9 mouse cellular contexts compared by ENCODE assay signal in the genomic region with DNA sequence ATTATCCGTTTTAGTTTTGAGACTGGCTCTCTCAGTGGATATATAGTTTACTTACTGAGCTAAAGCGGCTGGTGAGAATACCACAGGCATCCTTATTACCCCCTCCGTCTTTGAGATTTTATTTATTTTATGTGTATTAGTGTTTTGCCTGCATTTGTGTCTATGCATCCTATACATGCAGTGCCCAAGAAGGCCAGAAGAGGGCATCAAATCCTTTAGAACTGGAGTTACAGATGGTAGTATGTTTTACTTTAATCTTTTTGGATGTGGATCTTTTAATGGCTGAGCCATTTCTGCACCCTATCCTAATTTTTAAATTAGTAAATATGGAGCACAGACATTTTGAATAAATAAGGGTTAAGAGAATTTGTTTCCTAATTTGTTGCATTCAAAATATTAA.
A peak's percentile ranks its signal among the peaks of the same experiment; 100 is the strongest.
DNase-seq lines count a peak whose midpoint lies in the region; ATAC-seq and TF ChIP-seq lines count a peak whose summit lies in the region.
"Had no signal": no experiment of that assay in that cellular context is flagged by ENCODE, and none has a peak within 500 bp of the region (broad histone marks: within the 10 kb centered on the region; RNA-seq: fewer than 3 reads in every experiment).

No protein-coding gene starts in this region.

- H3K36me3 ChIP-seq in intestine, postnatal 0 days (ENCODE audit: control insufficient read depth, insufficient read depth): no peaks in the 10 kb centered on the region
- H3K36me3 ChIP-seq in intestine, embryonic 15.5 days: no peaks in the 10 kb centered on the region
- H3K36me3 ChIP-seq: embryonic facial prominence, embryonic 12.5 days had no signal

- H3K4me3 ChIP-seq in intestine, postnatal 0 days (ENCODE audit: low read depth, low read length): no peak overlapping the region
- no peak overlapping the region for H3K4me3 ChIP-seq in intestine, embryonic 15.5 days (replicated peaks)
- no peak overlapping the region for H3K4me3 ChIP-seq in left cerebral cortex, adult 2 months
- H3K4me3 ChIP-seq: embryonic facial prominence, embryonic 12.5 days had no signal

- H3K9ac ChIP-seq in intestine, postnatal 0 days (ENCODE audit: low read depth, low read length): no peak overlapping the region
- no peak overlapping the region for H3K9ac ChIP-seq in intestine, embryonic 15.5 days
- H3K9ac ChIP-seq: embryonic facial prominence, embryonic 12.5 days had no signal

- H3K4me2 ChIP-seq in intestine, postnatal 0 days (replicated peaks; ENCODE audit: low read depth): no peak overlapping the region
- no peak overlapping the region for H3K4me2 ChIP-seq in intestine, embryonic 15.5 days (replicated peaks)
- H3K4me2 ChIP-seq: embryonic facial prominence, embryonic 12.5 days had no signal

- H3K4me1 ChIP-seq in intestine, postnatal 0 days (replicated peaks; ENCODE audit: control insufficient read depth, insufficient read depth, low read length): no peaks in the 10 kb centered on the region
- no peaks in the 10 kb centered on the region for H3K4me1 ChIP-seq in intestine, embryonic 15.5 days (replicated peaks)
- H3K4me1 ChIP-seq: embryonic facial prominence, embryonic 12.5 days had no signal

- TF ChIP-seq CTCF in intestine, postnatal 0 days (IDR thresholded peaks at IDR 0.05; ENCODE audit: low read depth): peak; percentile 83
- TF ChIP-seq CTCF in left cerebral cortex, adult 2 months (IDR thresholded peaks at IDR 0.05): peak; percentile 93

- WGBS in intestine, postnatal 0 days: 10% methylated on average over 3 of the region's 3 CpGs
- WGBS in intestine, embryonic 15.5 days: 18% methylated on average over 3 of the region's 3 CpGs

- no peaks in the 10 kb centered on the region for H3K27me3 ChIP-seq in intestine, postnatal 0 days (replicated peaks; ENCODE audit: control insufficient read depth, insufficient read depth, low read length)
- H3K27me3 ChIP-seq in intestine, embryonic 15.5 days (replicated peaks): no peaks in the 10 kb centered on the region
- H3K27me3 ChIP-seq: embryonic facial prominence, embryonic 12.5 days had no signal

- no peaks in the 10 kb centered on the region for H3K9me3 ChIP-seq in intestine, postnatal 0 days (ENCODE audit: control insufficient read depth)
- H3K9me3 ChIP-seq in intestine, embryonic 15.5 days: no peaks in the 10 kb centered on the region
- H3K9me3 ChIP-seq: embryonic facial prominence, embryonic 12.5 days had no signal

- peak; percentile 51 to 78 for DNase-seq in heart, postnatal 14 days
- DNase-seq in left cerebral cortex, adult 2 months (ENCODE audit: extremely low spot score in 1 of 2, low spot score in 2 of 2): peak; percentile 71 to 79
- DNase-seq in naive thymus-derived CD4-positive, alpha-beta T cell, adult 2 months (ENCODE audit: low read depth): peak; percentile 84
- DNase-seq in thymus, postnatal 14 days: peak; percentile 69

- H3K27ac ChIP-seq in intestine, postnatal 0 days (ENCODE audit: low read depth, low read length): no peak overlapping the region
- no peak overlapping the region for H3K27ac ChIP-seq in intestine, embryonic 15.5 days
- no peak overlapping the region for H3K27ac ChIP-seq in left cerebral cortex, adult 2 months
- H3K27ac ChIP-seq: embryonic facial prominence, embryonic 12.5 days had no signal

- ATAC-seq in intestine, postnatal 0 days: no peak
- no peak for ATAC-seq in intestine, embryonic 15.5 days
- ATAC-seq in activated CD4-positive, CD25-positive, alpha-beta regulatory T cell, adult 4 months: peak; percentile 52
- ATAC-seq in common myeloid progenitor, adult 5-6 weeks (replicated peaks; ENCODE audit: low read depth, poor library complexity, severe bottlenecking): peak; percentile 71

- intact Hi-C loops in heart, postnatal 14 days (cut with DNase I): loop anchor here (10.0 kb wide), 4 partner anchors 150 to 290 kb away; a partner anchor contains a TSS
- intact Hi-C loops in left cerebral cortex, adult 2 months (cut with DNase I): loop anchor here (10.0 kb wide), 2 partner anchors 150 to 200 kb away; no protein-coding TSS in a partner anchor

Comparison
In these comparisons a context has a peak if more than half of its experiments do, and no peak if none do; other contexts are left out.
1. ATAC-seq: peak in activated CD4-positive, CD25-positive, alpha-beta regulatory T cell, adult 4 months (single experiment) and common myeloid progenitor, adult 5-6 weeks (single experiment); none in intestine, postnatal 0 days (single experiment) and intestine, embryonic 15.5 days (single experiment).
2. Peak in every context shown above with its lines, with median percentiles within 50 percentile points of each other: DNase-seq.